Mouse (Mus musculus): ENCODE data around the gene Uhrf1bp1. TPM values are rescaled to one million over a fixed set of nuclear protein-coding genes. Genes with fewer than 3 reads are reported as not detected.

The Uhrf1bp1 gene
- polyA plus RNA-seq, 2 experiments, result 8.0 to 13.5 TPM

- H3K9ac ChIP-seq (ENCODE audit: low read depth, low read length, severe bottlenecking), result no peak overlapping the region
- ATAC-seq (ENCODE audit: low FRiP score, low read depth) (no peak), DNase-seq (ENCODE audit: low spot score) (no peak)
- no peaks in the 10 kb centered on the region for H3K9me3 ChIP-seq (ENCODE audit: control insufficient read depth, low read length)
- 71% methylated on average over 11 of the region's 11 CpGs for WGBS
- no peak overlapping the region for H3K27ac ChIP-seq (replicated peaks; ENCODE audit: low read depth, low read length)
- no peaks in the 10 kb centered on the region for H3K27me3 ChIP-seq (ENCODE audit: control insufficient read depth, insufficient read depth, low read length)
- H3K4me2 ChIP-seq (replicated peaks; ENCODE audit: low read depth, low read length, severe bottlenecking), result no peak overlapping the region
- H3K4me3 ChIP-seq (replicated peaks; ENCODE audit: low read length), result no peak overlapping the region
- no peaks in the 10 kb centered on the region for H3K36me3 ChIP-seq (ENCODE audit: control insufficient read depth, insufficient read depth, low read length)
- TF ChIP-seq POLR2A (IDR thresholded peaks at IDR 0.05; ENCODE audit: borderline replicate concordance, extremely low read depth, insufficient read depth, insufficient read length), result no peak
- H3K4me1 ChIP-seq (ENCODE audit: control insufficient read depth, insufficient read depth, low read length), result peaks cover 10% of the 10 kb centered on the region; the same call in 1 of the 2 replicates
Observed at GRCm38 (mm10) chr17:27922174-27922712, 66.0 kb downstream of the Uhrf1bp1 start.

DNA sequence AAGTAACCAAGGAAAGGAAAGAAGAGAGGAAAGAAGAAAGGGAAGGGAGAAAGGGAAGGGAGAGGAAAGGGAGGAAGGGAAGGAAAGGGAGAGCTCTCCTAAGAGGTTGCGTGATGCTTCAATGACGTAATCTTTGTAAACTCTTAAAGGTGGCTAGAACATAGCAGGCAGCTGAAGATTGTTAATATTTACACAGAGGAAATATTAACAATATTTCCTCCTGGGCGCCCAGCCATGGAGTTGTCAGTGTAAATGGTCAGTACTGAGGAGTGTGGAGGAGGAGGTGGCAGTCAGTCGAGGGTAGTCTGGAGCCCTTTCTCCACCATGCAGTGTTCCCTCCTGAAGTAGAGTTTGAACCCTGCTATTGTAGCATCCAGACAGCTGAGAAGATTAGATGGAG, 68.8 kb downstream of the Uhrf1bp1 start:
- Histone ChIP-seq H3K9me3 (ENCODE audit: control insufficient read depth, low read length) (no peaks in the 10 kb centered on the region), H3K27me3 (ENCODE audit: control insufficient read depth, insufficient read depth, low read length) (no peaks in the 10 kb centered on the region), H3K4me2 (replicated peaks; ENCODE audit: low read depth, low read length, severe bottlenecking) (no peak overlapping the region), H3K9ac (ENCODE audit: low read depth, low read length, severe bottlenecking) (no peak overlapping the region), H3K4me3 (replicated peaks; ENCODE audit: low read length) (no peak overlapping the region), H3K27ac (replicated peaks; ENCODE audit: low read depth, low read length) (no peak overlapping the region), H3K36me3 (ENCODE audit: control insufficient read depth, insufficient read depth, low read length) (0 out of 2 replicates have a peak, but pooled peaks cover 2% of the 10 kb centered on the region), H3K4me1 (ENCODE audit: control insufficient read depth, insufficient read depth, low read length) (peaks cover 10% of the 10 kb centered on the region; the same call in 1 of the 2 replicates)
- no peak for DNase-seq (ENCODE audit: low spot score)
- TF ChIP-seq POLR2A (IDR thresholded peaks at IDR 0.05; ENCODE audit: borderline replicate concordance, extremely low read depth, insufficient read depth, insufficient read length), result no peak
- WGBS, result 89% methylated on average over 4 of the region's 4 CpGs
- ATAC-seq (ENCODE audit: low FRiP score, low read depth), result no peak

- ATAC-seq (ENCODE audit: low FRiP score, low read depth) (no peak), DNase-seq (ENCODE audit: low spot score) (no peak)
- Histone ChIP-seq H3K27ac (replicated peaks; ENCODE audit: low read depth, low read length) (no peak overlapping the region), H3K9ac (ENCODE audit: low read depth, low read length, severe bottlenecking) (no peak overlapping the region), H3K9me3 (ENCODE audit: control insufficient read depth, low read length) (no peaks in the 10 kb centered on the region), H3K4me3 (replicated peaks; ENCODE audit: low read length) (no peak overlapping the region), H3K27me3 (ENCODE audit: control insufficient read depth, insufficient read depth, low read length) (no peaks in the 10 kb centered on the region), H3K36me3 (ENCODE audit: control insufficient read depth, insufficient read depth, low read length) (0 out of 2 replicates have a peak, but pooled peaks cover 2% of the 10 kb centered on the region), H3K4me1 (ENCODE audit: control insufficient read depth, insufficient read depth, low read length) (peaks cover 10% of the 10 kb centered on the region; the same call in 1 of the 2 replicates), H3K4me2 (replicated peaks; ENCODE audit: low read depth, low read length, severe bottlenecking) (no peak overlapping the region)
- TF ChIP-seq POLR2A (IDR thresholded peaks at IDR 0.05; ENCODE audit: borderline replicate concordance, extremely low read depth, insufficient read depth, insufficient read length), result no peak
- WGBS, result 76% methylated on average over 7 of the region's 7 CpGs
Observed at GRCm38 (mm10) chr17:27925504-27925903, 69.3 kb downstream of the Uhrf1bp1 start.

DNA sequence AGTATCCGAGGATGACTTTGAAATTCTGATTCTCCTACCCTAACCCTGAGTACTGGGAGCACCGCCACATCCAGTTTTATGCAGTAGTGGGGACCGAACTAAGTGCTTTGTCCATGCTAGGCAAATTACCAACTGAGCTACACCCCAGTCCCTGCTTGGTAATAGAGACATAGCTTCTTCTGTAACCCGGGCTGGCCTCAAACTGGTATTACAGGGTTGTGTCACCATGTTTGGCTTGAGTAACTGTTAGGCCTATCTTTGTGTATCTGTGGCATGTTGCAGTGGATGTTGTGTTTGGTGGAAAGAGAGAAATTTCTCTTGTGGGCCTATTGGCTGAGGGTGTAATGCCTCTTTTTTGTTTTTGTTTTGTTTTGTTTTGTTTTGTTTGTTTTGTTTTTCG, 74.0 kb downstream of the Uhrf1bp1 start:
- WGBS, result 91% methylated on average over 5 of the region's 5 CpGs

DNA sequence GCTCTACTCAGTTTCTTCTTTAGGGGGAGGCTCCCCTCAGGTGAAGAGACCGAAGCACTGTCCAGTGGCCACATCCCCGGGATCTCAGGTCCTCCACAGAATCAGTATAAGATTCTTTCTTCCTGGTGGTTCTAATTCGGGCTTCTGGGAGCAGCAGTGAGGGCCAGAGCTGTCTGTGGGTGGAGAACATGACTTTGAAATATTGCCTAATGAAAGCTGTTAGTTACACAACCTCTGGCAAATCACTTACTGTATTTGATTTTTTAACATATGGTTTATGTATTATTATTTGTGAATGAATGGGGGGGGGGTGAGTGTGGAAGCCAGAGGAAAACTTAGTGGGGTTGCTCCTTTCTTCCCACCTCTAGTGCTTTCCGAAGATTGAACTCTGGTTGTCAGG, 75.6 kb downstream of the Uhrf1bp1 start:
- no peak overlapping the region for H3K4me3 ChIP-seq (replicated peaks; ENCODE audit: low read length)
- peaks cover 5% of the 10 kb centered on the region; the same call in 1 of the 2 replicates for H3K4me1 ChIP-seq (ENCODE audit: control insufficient read depth, insufficient read depth, low read length)
- no peak overlapping the region for H3K9ac ChIP-seq (ENCODE audit: low read depth, low read length, severe bottlenecking)
- H3K9me3 ChIP-seq (ENCODE audit: control insufficient read depth, low read length), result no peaks in the 10 kb centered on the region
- H3K27ac ChIP-seq (replicated peaks; ENCODE audit: low read depth, low read length), result no peak overlapping the region
- 76% methylated on average over 4 of the region's 4 CpGs for WGBS
- DNase-seq (ENCODE audit: low spot score) (no peak), ATAC-seq (ENCODE audit: low FRiP score, low read depth) (no peak)
- no peak for TF ChIP-seq POLR2A (IDR thresholded peaks at IDR 0.05; ENCODE audit: borderline replicate concordance, extremely low read depth, insufficient read depth, insufficient read length)
- no peak overlapping the region for H3K4me2 ChIP-seq (replicated peaks; ENCODE audit: low read depth, low read length, severe bottlenecking)
- 0 out of 2 replicates have a peak, but pooled peaks cover 2% of the 10 kb centered on the region for H3K36me3 ChIP-seq (ENCODE audit: control insufficient read depth, insufficient read depth, low read length)
- H3K27me3 ChIP-seq (ENCODE audit: control insufficient read depth, insufficient read depth, low read length), result no peaks in the 10 kb centered on the region

More for the DNA sequence above, 74.0 kb downstream of the Uhrf1bp1 start:
- no peak overlapping the region for H3K9ac ChIP-seq (ENCODE audit: low read depth, low read length, severe bottlenecking)
- no peaks in the 10 kb centered on the region for H3K9me3 ChIP-seq (ENCODE audit: control insufficient read depth, low read length)
- H3K27me3 ChIP-seq (ENCODE audit: control insufficient read depth, insufficient read depth, low read length), result no peaks in the 10 kb centered on the region
- H3K4me2 ChIP-seq (replicated peaks; ENCODE audit: low read depth, low read length, severe bottlenecking), result no peak overlapping the region
- DNase-seq (ENCODE audit: low spot score) (no peak), ATAC-seq (ENCODE audit: low FRiP score, low read depth) (no peak)
- 0 out of 2 replicates have a peak, but pooled peaks cover 2% of the 10 kb centered on the region for H3K36me3 ChIP-seq (ENCODE audit: control insufficient read depth, insufficient read depth, low read length)
- no peak overlapping the region for H3K27ac ChIP-seq (replicated peaks; ENCODE audit: low read depth, low read length)
- H3K4me3 ChIP-seq (replicated peaks; ENCODE audit: low read length), result no peak overlapping the region
- no peak for TF ChIP-seq POLR2A (IDR thresholded peaks at IDR 0.05; ENCODE audit: borderline replicate concordance, extremely low read depth, insufficient read depth, insufficient read length)
- H3K4me1 ChIP-seq (ENCODE audit: control insufficient read depth, insufficient read depth, low read length), result peaks cover 10% of the 10 kb centered on the region; the same call in 1 of the 2 replicates

Measured in limb, embryonic 14.5 days (tissue).